Mouse (Mus musculus) neutrophil, adult 83 days (primary cell): ENCODE measurements around the gene Katnal1. TPM values are rescaled to one million over a fixed set of nuclear protein-coding genes. Genes with fewer than 3 reads are reported as not detected.

Source experiments
- total RNA-seq, 2 experiments: library from RNA; stranded (reverse); gene quantifications; one replicate each; pipeline ENCODE4 v1.2.4; 2023

Gene Katnal1
- total RNA-seq = 1 to 10 TPM; 3.0 to 3.2 TPM

DNA sequence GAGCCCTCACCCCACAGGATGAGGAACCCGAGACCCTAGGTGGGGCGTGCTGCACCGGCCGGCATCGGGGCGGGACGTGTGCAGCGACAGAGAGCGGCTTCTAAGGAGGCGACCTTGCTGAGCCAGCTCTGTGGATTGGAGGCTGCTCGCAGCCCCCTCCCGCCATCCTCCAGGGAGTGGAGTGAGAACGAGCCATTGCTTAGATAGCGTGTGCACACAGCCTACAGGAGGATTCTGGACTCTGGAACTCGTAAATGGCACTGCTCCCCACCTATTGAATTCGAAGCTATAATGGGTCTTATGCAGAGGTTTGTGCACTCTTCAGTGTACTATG lies at the start of gene Katnal1:
Gene Katnal1 (minus strand): TSS at position 205 of the 334 bp plus-strand sequence.

Other genes with a start within 250 kb of the Katnal1 start
- 1 to 10 TPM; 1.6 to 2.9 TPM for gene Gm42791, start 65.8 kb upstream of the Katnal1 start, total RNA-seq